Mouse (Mus musculus) lung, embryonic 14.5 days (tissue): ENCODE results near the gene Dlgap4. TPM values are rescaled to one million over a fixed set of nuclear protein-coding genes. Genes with fewer than 3 reads are reported as not detected.
"Not testable (repeated sequence)": the region's sequence is repeated elsewhere in the genome, so short reads cannot be mapped to it uniquely, and the experiment has no call there.

Experiments
- ATAC-seq: fragments of 200-750 bp; cut with Nextera tagmentation; 2 replicates; pipeline ENCODE4 v1.8.0; 2017; ENCODE audit warnings: mild to moderate bottlenecking, moderate TSS enrichment, moderate library complexity; ENCODE audit not compliant: insufficient read depth
- DNase-seq: peaks from one replicate; pipeline ENCODE4 v3.0.0-alpha.2; 2015
- H3K27ac ChIP-seq: fragments of 300-500 bp; sonication (generic); 2 replicates; pipeline ENCODE4 v1.5.1; 2014; ENCODE audit warnings: low read depth, mild to moderate bottlenecking, moderate library complexity
- H3K27me3 ChIP-seq: fragments of 300-500 bp; sonication (generic); 2 replicates; pipeline ENCODE4 v1.6.1; 2014; ENCODE audit warnings: low read length, control low read depth; ENCODE audit not compliant: insufficient read depth
- H3K36me3 ChIP-seq: fragments of 300-500 bp; sonication (generic); 2 replicates; pipeline ENCODE4 v1.6.1; 2014; ENCODE audit warnings: control low read depth; ENCODE audit not compliant: insufficient read depth
- H3K4me1 ChIP-seq: fragments of 300-500 bp; sonication (generic); 2 replicates; pipeline ENCODE4 v1.6.1; 2014; ENCODE audit warnings: antibody characterized with exemption, control low read depth; ENCODE audit not compliant: insufficient read depth
- H3K4me2 ChIP-seq: fragments of 300-500 bp; sonication (generic); 2 replicates; pipeline ENCODE4 v1.6.1; 2014; ENCODE audit warnings: mild to moderate bottlenecking
- H3K4me3 ChIP-seq: fragments of 300-500 bp; sonication (generic); 2 replicates; pipeline ENCODE4 v1.5.1; 2014; ENCODE audit warnings: low read depth, low read length
- H3K9ac ChIP-seq: fragments of 300-500 bp; sonication (generic); 2 replicates; pipeline ENCODE4 v1.6.1; 2014
- H3K9me3 ChIP-seq: fragments of 300-500 bp; sonication (generic); 2 replicates; pipeline ENCODE4 v1.6.1; 2016; ENCODE audit warnings: low read depth, low read length, control low read depth
- CTCF ChIP-seq: IDR thresholded peaks from 2 replicates; pipeline ENCODE4 v1.5.1; 2016; ENCODE audit warnings: antibody characterized with exemption, low read depth
- WGBS: fragments of 180-500 bp; shearing (Covaris S2); extraction: QIAGEN DNeasy Blood & Tissue Kit; methylation state at CpG from one replicate; pipeline ENCODE4 v1.1.7; 2014; 5-methylcytosine and 5-hydroxymethylcytosine counted together
- polyA plus RNA-seq: library from polyadenylated mRNA; unstranded; fragments of >200 nt; fragmentation: Nextera tagmentation; extraction: Ambion mirVana; gene quantifications from 2 replicates; pipeline ENCODE4 v1.2.1, GENCODE M21; 2014

Dlgap4 gene
- polyA plus RNA-seq, 1 experiment from 2014 or later, result 78.7 TPM

DNA sequence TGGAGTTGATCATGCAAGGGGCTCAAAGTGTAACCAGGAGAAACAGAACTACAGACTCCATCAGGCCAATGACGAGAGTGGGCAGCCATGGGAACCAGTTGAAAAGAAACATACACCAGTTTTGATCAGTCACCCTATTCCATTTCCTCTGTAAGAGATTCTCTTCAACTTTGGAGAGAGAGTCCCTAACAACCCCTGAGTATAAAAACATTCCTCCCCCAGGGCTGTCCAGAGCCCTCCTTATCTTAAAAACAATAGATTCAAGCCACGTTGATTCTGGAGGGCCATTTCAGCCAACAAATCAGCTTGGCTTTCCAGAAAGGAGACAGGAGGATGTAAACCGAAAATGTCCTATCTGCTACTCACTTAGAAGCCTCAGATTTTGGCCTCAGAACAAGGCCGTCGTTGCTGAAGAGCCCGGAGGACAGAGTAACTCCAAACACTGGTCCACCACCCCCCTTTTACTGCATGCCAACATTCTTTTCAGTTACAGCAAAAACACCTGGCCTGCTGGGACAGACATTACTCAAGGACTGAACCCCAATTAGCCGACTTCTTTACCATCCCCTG lies 170.6 kb downstream of the Dlgap4 start:
- peak overlapping the region; percentile 24; the same call in 1 of the 2 replicates for H3K27ac ChIP-seq
- no peak for TF ChIP-seq CTCF
- H3K4me1 ChIP-seq, result peaks cover 6% of the 10 kb centered on the region
- H3K27me3 ChIP-seq, result no peaks in the 10 kb centered on the region
- no peak for DNase-seq
- H3K9me3 ChIP-seq, result no peaks in the 10 kb centered on the region
- no peak for ATAC-seq
- no peak overlapping the region for H3K4me3 ChIP-seq
- peaks cover 5% of the 10 kb centered on the region; the same call in 1 of the 2 replicates for H3K36me3 ChIP-seq
- no peak overlapping the region for H3K9ac ChIP-seq
- 42% methylated on average over 7 of the region's 7 CpGs for WGBS
- no peak overlapping the region for H3K4me2 ChIP-seq

DNA sequence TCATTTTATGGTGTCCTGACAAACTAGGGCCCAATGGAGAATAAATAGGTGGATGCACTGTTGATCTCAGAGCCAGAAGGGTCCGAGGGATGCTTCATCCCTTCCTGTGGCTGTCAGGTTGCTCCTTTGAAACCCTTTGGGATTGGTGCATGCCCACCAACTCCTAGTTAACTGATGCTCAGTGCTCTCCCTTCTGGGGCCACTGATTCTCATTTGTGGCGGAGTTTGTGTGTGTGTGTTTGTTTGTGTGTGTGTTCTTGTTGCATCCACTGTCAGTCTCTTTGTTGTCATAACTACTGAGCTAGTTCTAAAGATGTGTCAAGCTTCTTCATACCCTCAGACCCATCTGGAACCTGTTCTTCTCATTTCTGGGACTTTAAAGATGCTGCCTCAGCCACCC lies 171.4 kb downstream of the Dlgap4 start:
- DNase-seq (no peak), ATAC-seq (no peak)
- Histone ChIP-seq H3K36me3 (peaks cover 5% of the 10 kb centered on the region; the same call in 1 of the 2 replicates), H3K4me1 (peaks cover 6% of the 10 kb centered on the region), H3K27me3 (no peaks in the 10 kb centered on the region), H3K9ac (no peak overlapping the region), H3K4me3 (no peak overlapping the region), H3K4me2 (no peak overlapping the region), H3K27ac (no peak overlapping the region), H3K9me3 (no peaks in the 10 kb centered on the region)
- TF ChIP-seq CTCF, result no peak
- 78% methylated on average over 2 of the region's 2 CpGs for WGBS

- ATAC-seq, H3K4me1 ChIP-seq, H3K9me3 ChIP-seq, H3K36me3 ChIP-seq, H3K27me3 ChIP-seq, H3K27ac ChIP-seq, H3K4me3 ChIP-seq, DNase-seq, H3K9ac ChIP-seq, H3K4me2 ChIP-seq: not testable (repeated sequence)
Observed at GRCm38 (mm10) chr2:156786369-156786768, 172.9 kb downstream of the Dlgap4 start.

DNA sequence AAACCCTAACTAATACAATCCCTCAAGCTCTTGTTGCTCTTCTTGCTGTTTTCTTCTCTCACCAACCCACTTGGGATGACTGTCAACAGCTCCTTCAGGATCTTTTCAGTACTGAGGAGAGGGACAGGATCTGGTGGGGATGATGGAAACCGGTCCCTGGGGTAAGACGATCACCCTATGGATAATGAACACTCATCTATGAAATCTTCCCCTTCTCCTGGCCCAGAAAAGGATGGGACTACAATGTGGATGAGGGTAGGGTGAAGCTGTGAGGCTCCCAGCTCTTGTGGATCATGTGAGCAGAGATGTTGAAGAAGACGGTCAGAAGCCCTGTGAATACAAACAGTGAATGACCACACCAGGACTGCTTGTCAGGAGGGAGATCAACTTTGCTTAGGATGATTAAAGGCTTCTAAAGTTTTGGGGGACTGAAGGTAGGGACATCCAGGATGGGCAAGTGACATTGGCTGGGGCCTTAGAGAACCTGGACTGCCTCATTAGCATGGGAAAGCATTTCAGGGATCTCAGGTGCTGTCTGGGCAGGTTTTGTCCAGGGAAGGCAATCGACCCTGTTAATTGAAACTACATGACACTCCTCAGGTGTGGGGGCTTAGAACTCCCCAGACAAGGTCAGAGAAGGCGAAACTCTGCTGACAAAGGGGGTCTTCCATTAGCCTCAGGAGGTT lies 173.7 kb downstream of the Dlgap4 start:
- Histone ChIP-seq H3K9ac (no peak overlapping the region), H3K4me2 (no peak overlapping the region), H3K4me1 (no peaks in the 10 kb centered on the region; the same call in 1 of the 2 replicates), H3K36me3 (no peaks in the 10 kb centered on the region), H3K27ac (no peak overlapping the region), H3K4me3 (no peak overlapping the region), H3K9me3 (peaks cover 8% of the 10 kb centered on the region; the same call in 1 of the 2 replicates), H3K27me3 (no peaks in the 10 kb centered on the region)
- TF ChIP-seq CTCF, result no peak
- ATAC-seq, result no peak
- WGBS, result 86% methylated on average over 5 of the region's 5 CpGs
- DNase-seq, result no peak

DNA sequence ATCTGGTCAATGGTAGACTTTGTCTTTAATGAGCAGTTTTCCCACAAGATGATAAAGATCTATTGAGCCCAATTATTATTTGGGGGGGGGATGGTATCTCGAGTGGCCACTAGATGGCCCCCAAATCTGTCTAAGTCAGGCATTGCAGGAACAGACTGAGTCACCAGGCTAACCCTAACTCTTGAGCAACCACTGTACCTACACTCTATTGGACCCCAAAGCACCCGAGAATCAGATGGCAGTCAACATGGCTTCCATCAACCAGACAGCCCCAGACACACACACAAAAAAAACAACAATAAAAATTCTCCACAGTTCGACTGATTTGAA lies 174.2 kb downstream of the Dlgap4 start:
- Histone ChIP-seq H3K4me3 (no peak overlapping the region), H3K9me3 (peaks cover 9% of the 10 kb centered on the region; the same call in 1 of the 2 replicates), H3K4me2 (no peak overlapping the region), H3K36me3 (no peaks in the 10 kb centered on the region), H3K4me1 (no peaks in the 10 kb centered on the region; the same call in 1 of the 2 replicates), H3K27me3 (no peaks in the 10 kb centered on the region), H3K27ac (no peak overlapping the region), H3K9ac (no peak overlapping the region)
- DNase-seq (no peak), ATAC-seq (no peak)
- TF ChIP-seq CTCF, result peak; percentile 59
- WGBS, result 37% methylated on average over 3 of the region's 3 CpGs

- no peaks in the 10 kb centered on the region for H3K4me1 ChIP-seq
- no peak overlapping the region for H3K4me2 ChIP-seq
- DNase-seq, result no peak
- peaks cover 9% of the 10 kb centered on the region; the same call in 1 of the 2 replicates for H3K9me3 ChIP-seq
- no peak overlapping the region for H3K9ac ChIP-seq
- H3K27me3 ChIP-seq, result no peaks in the 10 kb centered on the region
- H3K27ac ChIP-seq, result no peak overlapping the region
- no peak overlapping the region for H3K4me3 ChIP-seq
- no peak for TF ChIP-seq CTCF
- WGBS, result 52% methylated on average over 1 of the region's 1 CpGs
- ATAC-seq, result no peak
- H3K36me3 ChIP-seq, result no peaks in the 10 kb centered on the region
Observed at GRCm38 (mm10) chr2:156788836-156789235, 175.3 kb downstream of the Dlgap4 start.

- Histone ChIP-seq H3K36me3 (no peaks in the 10 kb centered on the region), H3K9me3 (peaks cover 5% of the 10 kb centered on the region; the same call in 1 of the 2 replicates), H3K27ac (no peak overlapping the region), H3K9ac (no peak overlapping the region), H3K27me3 (no peaks in the 10 kb centered on the region), H3K4me3 (no peak overlapping the region), H3K4me2 (no peak overlapping the region), H3K4me1 (no peaks in the 10 kb centered on the region)
- no peak for ATAC-seq
- TF ChIP-seq CTCF, result no peak
- WGBS, result 72% methylated on average over 1 of the region's 1 CpGs
- no peak for DNase-seq
Observed at GRCm38 (mm10) chr2:156798516-156798915, 185.0 kb downstream of the Dlgap4 start.
